Mouse (Mus musculus) heart, postnatal 14 days (tissue): ENCODE measurements at regions not wholly inside any gene's neighbourhood (a gene's known extent, or its start where the extent isn't known, plus 50 kb on each side); places are given as distances from the start of the nearest gene placed in this dataset.
"Not testable (repeated sequence)": the region's sequence is repeated elsewhere in the genome, so short reads cannot be mapped to it uniquely, and the experiment has no call there.

Experiments
- DNase-seq, 2 experiments: peaks; one replicate each; pipeline ENCODE4 v3.0.0; 2021 to 2022
- intact Hi-C: fragments of 180-260 bp; cut with DNase I; formaldehyde crosslinking; loops from one replicate; pipeline ENCODE4 v1.15.1; 2025

DNA sequence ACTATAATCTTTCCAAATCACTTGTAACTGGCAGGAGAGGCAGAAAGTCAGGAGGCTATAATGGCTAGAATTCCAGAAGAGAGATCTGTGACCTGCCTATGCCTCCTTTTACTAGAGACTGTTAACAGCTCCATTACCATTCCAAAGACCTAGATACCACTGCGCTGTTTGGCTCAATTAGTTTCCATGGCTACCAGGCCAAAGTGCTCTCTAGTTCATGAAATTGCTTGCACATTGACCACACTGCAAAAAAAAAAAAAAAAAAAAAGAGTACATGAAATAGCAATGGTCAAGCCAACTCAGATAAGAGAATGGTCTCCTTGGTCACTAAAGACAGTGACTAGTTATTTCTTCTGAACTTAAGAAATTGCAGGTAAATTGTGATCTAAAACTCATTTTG lies 366.5 kb upstream of the Grid2 start:
- no peak for DNase-seq
- intact Hi-C loops: no loop called here

DNA sequence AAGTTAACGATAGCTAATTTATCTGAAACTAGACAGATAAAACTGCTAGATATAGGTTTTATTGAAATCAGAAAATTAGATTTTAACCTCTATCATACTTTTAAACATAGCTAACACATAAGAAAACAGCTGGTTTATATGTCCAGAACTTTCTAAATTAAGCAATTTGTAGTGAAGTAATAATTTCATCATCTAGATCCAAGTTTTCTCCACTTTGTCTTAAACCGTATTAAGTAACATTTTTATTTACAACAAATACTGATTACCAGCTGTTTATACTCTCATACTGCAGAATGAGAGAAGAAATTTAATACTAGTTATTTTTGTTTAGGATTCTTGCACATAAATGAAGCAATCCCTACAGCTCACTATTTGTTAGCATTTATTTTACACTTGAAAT lies 342.9 kb upstream of the Grid2 start:
- intact Hi-C loops: no loop called here

DNA sequence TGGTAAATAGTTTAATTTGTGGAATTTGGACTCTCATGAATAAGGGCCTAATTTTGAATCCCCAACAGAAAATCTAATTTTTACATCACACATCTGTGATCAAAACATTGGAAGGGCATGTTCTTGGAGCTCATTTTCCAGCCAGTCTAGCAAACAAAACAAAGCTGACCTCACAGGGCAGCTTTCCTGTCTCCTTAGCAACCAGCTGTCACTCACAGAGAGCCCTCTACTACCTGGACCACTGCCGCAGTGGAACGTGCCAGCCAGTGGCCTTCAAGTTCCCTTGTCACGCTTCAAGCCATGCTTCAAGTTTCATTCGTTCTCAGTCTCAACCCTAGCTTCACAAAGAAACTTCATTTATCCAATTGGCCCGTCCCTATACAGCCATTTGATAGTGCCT lies 338.6 kb upstream of the Grid2 start:
- intact Hi-C loops, DNase-seq: not testable (repeated sequence)

More for the DNA sequence above, 342.9 kb upstream of the Grid2 start:
- DNase-seq: no peak

DNA sequence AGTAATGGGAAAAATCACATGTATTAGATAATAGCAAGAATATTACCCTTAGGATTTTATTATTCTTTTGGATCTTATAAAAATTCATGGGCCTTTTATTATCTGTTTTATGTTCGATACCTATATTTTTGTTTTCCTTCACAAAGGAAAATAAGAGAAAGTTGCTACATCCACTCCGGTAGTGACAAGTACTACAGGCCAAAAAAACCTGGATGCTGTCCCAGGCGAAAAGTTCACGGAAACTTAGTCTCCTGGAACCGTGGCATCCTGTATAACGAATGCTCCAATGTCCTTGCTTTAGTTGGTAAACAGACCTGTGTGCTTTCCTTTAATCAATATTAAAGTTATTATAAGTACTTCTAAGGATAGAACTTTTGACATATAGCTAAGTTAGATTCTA lies 337.7 kb upstream of the Grid2 start:
- intact Hi-C loops: no loop called here
- DNase-seq: no peak

DNA sequence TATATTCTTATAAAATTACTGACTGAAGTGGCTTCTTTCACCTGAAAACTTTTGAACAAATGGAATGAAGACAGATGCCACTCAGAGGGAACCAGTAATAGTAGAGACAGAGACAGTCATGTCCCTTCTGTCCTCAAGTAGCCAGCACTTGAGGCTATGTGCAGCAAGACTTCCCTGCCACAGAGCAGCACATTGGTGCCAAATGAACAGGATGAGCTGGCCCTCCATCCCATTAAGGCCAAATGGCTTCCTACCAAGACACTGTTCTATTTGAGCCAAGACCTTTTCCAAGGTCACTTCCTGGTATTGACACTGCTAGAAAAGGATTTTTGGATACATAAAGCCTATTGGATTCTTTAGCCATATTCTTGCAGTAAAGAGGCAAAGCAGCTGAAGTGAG lies 336.6 kb upstream of the Grid2 start:
- intact Hi-C loops: no loop called here
- peak in 1 of 2 experiments; percentile 3 for DNase-seq
